Mouse (Mus musculus): ENCODE measurements around the gene Arl2.

The Arl2 gene

DNA sequence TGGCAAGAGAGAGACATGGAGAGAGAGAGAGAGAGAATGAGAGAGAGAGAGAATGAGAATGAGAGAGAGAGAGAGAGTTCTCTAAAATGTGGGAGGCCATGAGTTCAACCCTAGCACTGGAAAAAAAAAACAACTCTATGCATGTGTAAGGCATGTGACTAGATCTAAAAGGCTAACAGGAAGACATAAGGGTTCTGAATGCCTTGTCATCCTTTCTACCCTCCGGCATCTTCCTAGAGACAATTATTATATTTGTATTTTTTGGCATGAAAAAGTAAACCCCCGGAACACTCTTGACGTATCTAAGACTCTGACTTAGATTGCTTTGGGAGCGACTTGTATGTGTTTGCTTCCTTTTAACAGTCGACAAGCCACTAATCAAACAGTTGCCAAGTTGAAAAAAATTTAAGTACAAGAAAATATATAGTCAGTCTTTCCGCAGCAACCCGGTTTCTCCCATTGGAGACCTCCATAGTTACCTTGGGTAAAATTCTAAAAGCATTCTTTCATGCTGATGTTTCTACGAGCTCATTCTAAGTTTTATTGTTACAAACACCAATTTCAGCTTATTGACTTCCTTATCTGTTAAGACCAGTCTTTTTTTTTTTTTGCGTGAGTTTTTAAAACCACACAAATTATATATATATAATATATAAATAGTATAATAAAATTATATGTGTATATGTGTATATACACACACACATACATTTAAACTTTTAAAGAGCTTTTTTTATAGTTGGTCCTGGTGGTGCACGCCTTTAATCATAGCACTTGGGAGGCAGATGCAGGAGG lies 14.4 kb downstream of the Arl2 start:
- intact Hi-C loops (cut with DNase I): loop anchor here (5.0 kb wide), 1 partner anchor 165 kb away; the partner anchor contains the start of gene Pola2

DNA sequence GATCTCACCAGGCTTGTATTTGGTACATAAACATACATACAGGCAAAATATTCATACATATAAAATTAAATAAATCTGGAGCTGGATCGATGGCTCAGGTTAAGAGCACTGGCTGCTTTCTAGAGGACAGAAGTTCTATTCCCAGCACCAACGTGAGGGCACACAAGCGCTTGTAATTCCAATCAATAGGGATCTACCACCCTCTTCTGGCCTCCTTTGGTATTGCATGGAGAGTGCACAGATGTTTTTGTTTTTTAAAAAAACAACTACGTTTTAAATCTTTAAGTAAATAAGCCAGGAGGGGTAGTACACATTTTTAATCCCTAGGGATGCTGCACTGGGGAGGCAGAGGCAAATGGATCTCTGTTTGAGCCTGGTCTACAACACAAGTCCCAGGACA lies 15.1 kb downstream of the Arl2 start:
- intact Hi-C loops (cut with DNase I): loop anchor here (5.0 kb wide), 1 partner anchor 164 kb away; the partner anchor contains the start of gene Pola2

DNA sequence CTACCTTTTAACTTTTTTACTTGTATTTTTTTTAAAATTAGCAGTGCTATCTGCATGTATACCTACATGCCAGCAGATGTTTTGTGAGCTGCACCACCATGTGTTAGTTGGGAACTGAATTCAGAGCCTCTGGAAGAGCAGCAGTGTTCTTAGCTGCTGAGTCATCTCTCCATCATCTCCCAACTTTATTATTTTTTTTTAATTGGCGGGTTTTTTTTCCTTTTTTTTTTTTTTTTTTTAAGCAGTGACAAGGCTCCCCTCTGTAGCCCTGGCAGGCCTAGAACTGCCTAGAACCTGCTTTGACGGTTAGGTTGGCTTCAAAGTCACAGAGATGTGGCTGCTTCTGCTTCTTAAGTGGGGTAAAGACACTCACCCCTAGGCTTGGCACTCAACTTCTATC lies 16.4 kb downstream of the Arl2 start:
- intact Hi-C loops (cut with DNase I): loop anchor here (5.0 kb wide), 2 partner anchors 38 to 163 kb away; partner anchors contain the start of gene Pola2

GRCm38 (mm10) chr19:6123330-6123729 lies 18.0 kb downstream of the Arl2 start:
- intact Hi-C loops (cut with DNase I): loop anchor here (5.0 kb wide), 1 partner anchor 36 kb away; no protein-coding TSS in a partner anchor

GRCm38 (mm10) chr19:6121761-6122160 lies 19.6 kb downstream of the Arl2 start:
- intact Hi-C loops (cut with DNase I): loop anchor here (5.0 kb wide), 1 partner anchor 34 kb away; no protein-coding TSS in a partner anchor

- intact Hi-C loops (cut with DNase I): no loop called here
Observed at GRCm38 (mm10) chr19:6118677-6119185, 22.6 kb downstream of the Arl2 start.

- intact Hi-C loops (cut with DNase I): no loop called here
Observed at GRCm38 (mm10) chr19:6117986-6118676, 23.2 kb downstream of the Arl2 start, which contains the start of gene Sac3d1. TSS of gene Sac3d1 (minus strand) at chr19:6118650.

- intact Hi-C loops (cut with DNase I): no loop called here
Observed at GRCm38 (mm10) chr19:6117346-6117985, 23.9 kb downstream of the Arl2 start.

DNA sequence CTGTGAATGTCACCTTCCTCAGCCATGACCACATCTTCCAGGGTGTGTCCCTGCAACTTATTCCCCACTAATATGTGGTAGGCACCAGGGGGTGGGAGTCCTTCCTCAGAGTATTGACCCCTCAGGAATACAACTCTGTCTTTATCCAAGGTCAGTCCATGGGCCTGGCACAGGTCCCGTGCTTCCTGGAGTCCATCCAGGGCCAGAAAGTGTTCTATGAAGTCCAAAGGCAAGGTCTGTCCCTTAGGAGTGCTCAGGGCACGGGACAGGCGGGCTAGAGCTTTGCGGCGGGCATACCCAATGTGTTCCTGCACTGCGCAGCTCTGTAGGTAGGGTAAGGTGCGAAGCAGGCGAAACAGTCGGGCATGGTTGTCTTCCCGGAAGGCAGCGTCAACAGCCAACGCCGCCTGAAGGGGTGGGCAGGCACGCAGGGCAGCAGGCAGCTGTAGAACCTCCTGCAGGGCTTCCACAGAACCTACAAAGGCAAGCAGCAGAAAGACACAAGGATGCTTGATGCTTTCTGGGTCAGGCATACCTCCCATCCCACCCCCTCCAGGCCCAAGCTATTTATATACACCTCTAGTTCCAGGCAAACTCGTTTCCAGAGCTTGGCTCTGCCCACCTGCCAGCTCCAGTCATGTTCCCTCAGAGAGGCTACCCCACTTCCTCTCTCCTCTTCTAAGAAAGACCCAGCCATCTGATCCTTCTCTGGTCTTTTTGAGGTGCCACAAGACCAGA lies 25.1 kb downstream of the Arl2 start:
- intact Hi-C loops (cut with DNase I): no loop called here

DNA sequence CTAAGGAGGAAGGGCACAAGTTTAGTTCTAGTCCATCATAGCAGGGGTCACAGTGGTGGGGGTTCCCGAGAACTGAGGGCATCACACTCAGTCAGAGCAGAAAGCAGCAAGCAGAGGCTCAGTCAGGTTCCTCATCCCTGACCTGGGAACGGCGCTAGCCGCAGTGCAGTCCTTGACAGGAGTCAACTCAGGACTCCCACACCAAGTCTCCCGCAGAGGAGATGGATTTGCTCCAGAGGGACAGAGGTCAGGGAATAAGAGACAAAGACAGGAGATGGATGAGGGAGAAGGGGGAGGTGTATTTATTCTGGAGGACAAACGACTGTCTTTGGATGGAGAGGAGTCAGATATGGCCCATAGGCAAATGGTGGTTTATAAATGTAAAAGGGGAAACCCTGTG lies 28.2 kb downstream of the Arl2 start:
- intact Hi-C loops (cut with DNase I): no loop called here

GRCm38 (mm10) chr19:6105586-6105985 lies 35.8 kb downstream of the Arl2 start, which contains the start of gene Naaladl1:
TSS of gene Naaladl1 (plus strand) at chr19:6105782.
- intact Hi-C loops (cut with DNase I): no loop called here

DNA sequence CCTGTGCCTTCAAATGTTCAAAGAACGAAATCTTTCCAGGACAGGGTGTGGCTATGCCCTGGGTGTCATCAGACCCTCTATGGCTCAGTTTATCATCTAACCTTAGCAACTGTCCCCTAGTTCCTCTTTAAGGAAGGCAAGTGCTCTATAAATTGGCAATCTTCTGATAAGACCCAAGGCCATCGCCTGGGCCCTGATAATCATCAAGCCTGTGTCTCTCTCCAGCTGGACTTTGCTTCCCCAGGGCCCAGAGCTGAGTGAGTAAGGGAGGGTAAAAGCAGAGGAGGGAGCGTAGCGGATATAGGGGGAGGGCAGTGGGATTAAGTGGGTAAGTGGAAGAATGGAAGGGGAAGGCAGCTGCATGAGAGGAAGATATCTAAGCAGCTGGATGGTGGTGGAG lies 36.9 kb downstream of the Arl2 start:
- intact Hi-C loops (cut with DNase I): no loop called here

DNA sequence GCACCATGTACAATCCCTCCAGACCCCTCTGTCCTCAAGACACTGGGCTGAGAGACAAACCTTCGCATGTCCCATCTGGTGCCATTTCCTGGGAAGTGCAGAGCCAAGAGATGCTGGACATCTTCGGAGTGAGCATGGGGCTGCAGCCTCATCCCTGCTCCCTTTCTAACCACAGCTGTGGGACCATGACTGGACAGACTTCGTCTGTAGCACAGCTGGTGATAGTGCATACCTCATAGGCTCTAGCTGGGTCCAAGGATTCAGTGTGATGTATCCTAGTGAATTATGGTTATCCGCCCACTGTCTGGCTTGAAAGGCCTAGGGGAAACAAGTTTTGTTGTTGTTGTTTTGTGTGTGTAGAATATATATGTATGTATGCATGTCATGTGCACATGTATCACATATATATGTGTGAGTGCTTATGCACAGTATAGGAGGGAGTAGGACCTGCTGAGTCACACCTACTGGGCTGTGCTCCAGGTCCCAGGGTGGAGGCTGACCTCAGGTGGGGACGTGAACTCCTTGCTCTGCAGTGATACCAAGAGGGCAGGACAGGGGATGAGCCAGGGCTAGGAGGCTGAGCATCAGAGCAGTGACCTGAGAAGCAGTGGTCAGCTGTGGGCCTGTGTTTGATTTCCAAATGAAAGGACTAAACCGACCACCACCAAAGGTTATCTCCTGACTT lies 39.0 kb downstream of the Arl2 start:
- intact Hi-C loops (cut with DNase I): no loop called here

DNA sequence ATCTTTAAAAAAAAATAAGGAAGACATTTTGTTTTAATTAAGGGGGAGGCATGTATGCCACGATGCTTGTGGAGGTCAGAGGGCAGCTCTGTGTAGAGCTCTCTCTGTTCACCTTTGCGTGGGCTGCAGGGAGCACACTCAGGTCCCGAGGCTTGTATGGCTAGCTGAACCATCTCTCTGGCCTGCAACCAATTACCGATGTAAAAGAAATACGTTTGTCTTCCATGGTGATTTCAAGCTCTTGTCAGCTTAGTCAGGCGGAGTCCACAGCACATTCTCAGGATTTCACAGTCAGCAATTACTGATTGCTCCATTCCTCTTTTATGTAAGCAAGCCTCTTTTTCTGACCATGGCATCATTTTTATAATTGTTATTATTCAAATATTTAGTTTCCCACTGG lies 40.2 kb downstream of the Arl2 start:
- intact Hi-C loops (cut with DNase I): no loop called here

DNA sequence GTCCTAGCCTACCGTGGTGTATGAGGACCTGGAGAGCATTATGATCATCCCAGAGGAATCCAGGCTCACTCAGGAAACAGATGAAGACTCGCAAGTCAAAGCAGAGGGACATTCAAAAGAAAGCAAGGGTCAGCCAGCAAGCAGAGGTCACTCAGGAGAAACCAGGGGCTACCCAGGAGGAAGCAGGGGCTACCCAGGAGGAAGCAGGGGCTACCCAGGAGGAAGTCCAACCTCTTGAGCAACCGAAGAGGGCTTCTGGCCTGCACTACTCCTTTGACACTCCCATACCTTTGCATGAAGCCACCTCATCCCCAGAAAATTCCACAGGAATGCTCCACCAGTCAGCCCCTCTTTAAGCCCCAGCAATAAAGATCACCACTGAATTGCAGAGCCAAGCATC lies 43.5 kb downstream of the Arl2 start:
- intact Hi-C loops (cut with DNase I): no loop called here

GRCm38 (mm10) chr19:6094119-6094518 lies 47.2 kb downstream of the Arl2 start, which contains the start of gene AC131692.1:
TSS of gene AC131692.1 (plus strand) at chr19:6094419.
- intact Hi-C loops (cut with DNase I): no loop called here

DNA sequence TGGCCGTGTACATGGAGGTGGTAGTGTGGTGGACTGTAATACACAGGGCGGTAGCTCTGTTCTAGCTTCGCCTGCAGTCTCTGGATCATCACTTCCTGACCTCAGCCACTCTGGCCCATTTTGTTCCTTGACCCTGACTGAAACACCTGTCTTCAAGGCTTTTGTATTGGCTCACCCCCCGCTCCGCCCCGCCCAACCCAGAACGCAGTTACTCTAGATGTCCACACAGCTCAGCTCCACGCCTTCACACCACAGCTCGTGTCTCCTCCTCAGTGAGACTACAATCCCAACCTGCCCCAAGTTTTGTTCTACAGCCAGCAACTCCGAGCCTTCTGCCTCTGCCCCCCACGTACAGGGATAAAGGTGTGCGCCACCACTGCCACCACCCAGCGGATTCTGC lies 52.5 kb downstream of the Arl2 start:
- intact Hi-C loops (cut with DNase I): loop anchor here (5.0 kb wide), 1 partner anchor 33 kb away; no protein-coding TSS in a partner anchor

GRCm38 (mm10) chr19:6085417-6085879 lies 55.9 kb downstream of the Arl2 start:
- intact Hi-C loops (cut with DNase I): loop anchor here (5.0 kb wide), 1 partner anchor 37 kb away; no protein-coding TSS in a partner anchor

- intact Hi-C loops (cut with DNase I): loop anchor here (5.0 kb wide), 1 partner anchor 38 kb away; no protein-coding TSS in a partner anchor
Observed at GRCm38 (mm10) chr19:6084478-6085248, 56.7 kb downstream of the Arl2 start, which contains the start of the genes Zfpl1 and Cdca5. TSS of gene Zfpl1 (minus strand) at chr19:6084956. TSS of gene Cdca5 (plus strand) at chr19:6084983.

Data from adrenal gland (tissue).